Mouse (Mus musculus) hindbrain, embryonic 11.5 days (tissue): Measurements from ENCODE around the gene Hopx. TPM values are rescaled to one million over a fixed set of nuclear protein-coding genes. Genes with fewer than 3 reads are reported as not detected.

Experiments
- ATAC-seq: fragments of 200-750 bp; cut with Nextera tagmentation; 2 replicates; pipeline ENCODE4 v1.8.0; 2017; ENCODE audit warnings: mild to moderate bottlenecking, moderate TSS enrichment, moderate library complexity; ENCODE audit not compliant: low FRiP score
- DNase-seq: peaks from one replicate; pipeline ENCODE4 v3.0.0-alpha.2; 2015; ENCODE audit warnings: low spot score
- H3K27ac ChIP-seq: fragments of 300-500 bp; sonication (generic); 2 replicates; pipeline ENCODE4 v1.5.1; 2014; ENCODE audit warnings: mild to moderate bottlenecking, low read depth, low read length
- H3K27me3 ChIP-seq: fragments of 300-500 bp; sonication (generic); 2 replicates; pipeline ENCODE4 v1.6.1; 2014; ENCODE audit warnings: mild to moderate bottlenecking, low read length, moderate library complexity, mixed read lengths; ENCODE audit not compliant: control insufficient read depth, insufficient read depth
- H3K36me3 ChIP-seq: fragments of 300-500 bp; sonication (generic); 2 replicates; pipeline ENCODE4 v1.6.1; 2014; ENCODE audit warnings: mild to moderate bottlenecking, low read length, moderate library complexity, mixed read lengths; ENCODE audit not compliant: control insufficient read depth, insufficient read depth
- H3K4me1 ChIP-seq: fragments of 300-500 bp; sonication (generic); replicated peaks from 2 replicates; pipeline ENCODE4 v1.6.1; 2014; ENCODE audit warnings: low read length, mixed read lengths; ENCODE audit not compliant: control insufficient read depth, insufficient read depth
- H3K4me2 ChIP-seq: fragments of 300-500 bp; sonication (generic); replicated peaks from 2 replicates; pipeline ENCODE4 v1.6.1; 2014; ENCODE audit warnings: mild to moderate bottlenecking, low read depth, low read length
- H3K4me3 ChIP-seq: fragments of 300-500 bp; sonication (generic); 2 replicates; pipeline ENCODE4 v1.5.1; 2014; ENCODE audit warnings: low read depth, low read length
- H3K9ac ChIP-seq: fragments of 300-500 bp; sonication (generic); 2 replicates; pipeline ENCODE4 v1.6.1; 2014; ENCODE audit warnings: low read depth, low read length
- H3K9me3 ChIP-seq: fragments of 300-500 bp; sonication (generic); 2 replicates; pipeline ENCODE4 v1.6.1; 2016; ENCODE audit warnings: low read length; ENCODE audit not compliant: control insufficient read depth
- WGBS: fragments of 180-500 bp; shearing (Covaris S2); extraction: QIAGEN DNeasy Blood & Tissue Kit; methylation state at CpG from one replicate; pipeline ENCODE4 v1.1.7; 2014; 5-methylcytosine and 5-hydroxymethylcytosine counted together
- polyA plus RNA-seq: library from polyadenylated mRNA; unstranded; fragments of >200 nt; fragmentation: Nextera tagmentation; extraction: Ambion mirVana; gene quantifications from 2 replicates; pipeline ENCODE4 v1.2.1, GENCODE M21; 2014

Hopx gene
- polyA plus RNA-seq, 1 experiment from 2014 or later, result 0.83 TPM

DNA sequence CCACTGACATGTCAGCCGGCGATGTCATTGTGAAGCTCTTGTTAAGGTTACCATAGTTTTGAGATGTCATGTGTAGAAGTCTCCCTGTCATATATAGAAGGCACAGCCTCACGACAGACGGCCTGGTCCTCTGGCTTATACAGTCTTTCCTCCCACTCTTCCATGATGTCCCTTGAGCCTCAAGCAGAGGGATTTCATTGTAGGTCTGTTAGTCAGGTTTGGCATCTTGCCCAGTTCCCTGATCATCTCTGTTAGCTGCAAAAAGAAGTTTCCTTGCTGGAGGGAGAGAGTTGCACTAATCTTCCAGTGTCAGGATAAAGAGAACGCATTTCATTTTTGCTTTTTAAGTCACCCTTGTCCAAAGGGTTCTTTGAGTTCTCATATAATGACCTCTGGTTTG is 62.3 kb downstream of the Hopx start:
- no peak for ATAC-seq
- Histone ChIP-seq H3K4me3 (no peak overlapping the region), H3K9ac (no peak overlapping the region), H3K9me3 (no peaks in the 10 kb centered on the region), H3K4me1 (no peaks in the 10 kb centered on the region), H3K27ac (no peak overlapping the region), H3K27me3 (no peaks in the 10 kb centered on the region), H3K36me3 (no peaks in the 10 kb centered on the region), H3K4me2 (no peak overlapping the region)
- DNase-seq, result no peak
- 95% methylated on average over 5 of the region's 5 CpGs for WGBS

DNA sequence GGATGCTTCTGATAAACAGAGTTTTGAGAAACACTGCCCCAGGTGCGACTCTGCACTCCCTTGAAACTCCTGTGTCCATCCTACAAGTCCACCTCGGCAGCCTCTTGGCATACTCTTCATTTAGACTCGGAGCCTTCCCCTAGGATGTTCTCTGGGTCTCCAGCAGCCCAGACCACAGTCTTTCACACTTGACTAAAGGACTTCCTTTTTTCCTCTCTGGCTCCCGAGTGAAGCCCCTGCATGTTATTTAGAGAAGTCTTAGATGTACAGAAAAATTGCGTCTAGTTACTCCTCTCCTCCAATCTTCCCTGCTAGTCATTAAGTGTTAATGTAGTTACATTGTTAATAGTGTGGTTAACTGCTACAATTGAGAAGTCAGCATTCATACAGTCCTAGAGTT is 70.6 kb downstream of the Hopx start:
- no peak for DNase-seq
- no peaks in the 10 kb centered on the region for H3K36me3 ChIP-seq
- WGBS, result 76% methylated on average over 5 of the region's 5 CpGs
- no peak overlapping the region for H3K4me2 ChIP-seq
- no peaks in the 10 kb centered on the region for H3K4me1 ChIP-seq
- no peaks in the 10 kb centered on the region for H3K9me3 ChIP-seq
- H3K4me3 ChIP-seq, result no peak overlapping the region
- H3K27ac ChIP-seq, result no peak overlapping the region
- ATAC-seq, result no peak
- no peak overlapping the region for H3K9ac ChIP-seq
- H3K27me3 ChIP-seq, result no peaks in the 10 kb centered on the region

- ATAC-seq (no peak), DNase-seq (no peak)
- no peaks in the 10 kb centered on the region for H3K27me3 ChIP-seq
- no peak overlapping the region for H3K4me3 ChIP-seq
- no peaks in the 10 kb centered on the region for H3K36me3 ChIP-seq
- no peak overlapping the region for H3K4me2 ChIP-seq
- H3K9ac ChIP-seq, result no peak overlapping the region
- H3K9me3 ChIP-seq, result no peaks in the 10 kb centered on the region
- H3K4me1 ChIP-seq, result no peaks in the 10 kb centered on the region
- H3K27ac ChIP-seq, result no peak overlapping the region
These were observed 75.5 kb downstream of the Hopx start for GRCm38 (mm10) chr5:77039391-77039790.

GRCm38 (mm10) chr5:77038451-77038850 is 76.5 kb downstream of the Hopx start:
- H3K36me3 ChIP-seq, result no peaks in the 10 kb centered on the region
- H3K4me1 ChIP-seq, result no peaks in the 10 kb centered on the region
- no peak overlapping the region for H3K4me3 ChIP-seq
- 90% methylated on average over 10 of the region's 10 CpGs for WGBS
- ATAC-seq (no peak), DNase-seq (no peak)
- no peaks in the 10 kb centered on the region for H3K27me3 ChIP-seq
- H3K27ac ChIP-seq, result no peak overlapping the region
- H3K9ac ChIP-seq, result no peak overlapping the region
- no peaks in the 10 kb centered on the region for H3K9me3 ChIP-seq
- no peak overlapping the region for H3K4me2 ChIP-seq

Other genes starting within 250 kb of the Hopx start
- gene Aasdh, start 209.6 kb downstream of the Hopx start, polyA plus RNA-seq, result 17.2 and 18.9 TPM in 2 replicates
- 351 and 390 TPM in 2 replicates for gene Paics, start 163.8 kb downstream of the Hopx start, polyA plus RNA-seq
- gene Ppat, start 163.5 kb downstream of the Hopx start, polyA plus RNA-seq, result 31.3 and 36.1 TPM in 2 replicates
- 77.3 and 82.3 TPM in 2 replicates for gene Srp72, start 140.4 kb downstream of the Hopx start, polyA plus RNA-seq
- gene Arl9, start 111.1 kb downstream of the Hopx start, polyA plus RNA-seq, result 0.66 TPM in 1 of 2 replicates, not detected in the other
- gene Thegl, start 99.1 kb downstream of the Hopx start, polyA plus RNA-seq, result 0.46 TPM in 1 of 2 replicates, not detected in the other
- 0.77 and 2.5 TPM in 2 replicates for gene Spink2, start 96.3 kb upstream of the Hopx start, polyA plus RNA-seq
- 23.8 and 24.5 TPM in 2 replicates for gene Rest, start 150.4 kb upstream of the Hopx start, polyA plus RNA-seq
- 32.0 and 32.5 TPM in 2 replicates for gene Noa1, start 195.0 kb upstream of the Hopx start, polyA plus RNA-seq
- 86.8 and 106 TPM in 2 replicates for gene Polr2b, start 195.0 kb upstream of the Hopx start, polyA plus RNA-seq